Mouse (Mus musculus): ENCODE measurements around the gene Ulk2. TPM values are rescaled to one million over a fixed set of nuclear protein-coding genes. Genes with fewer than 3 reads are reported as not detected.

The Ulk2 gene
- total and polyA plus RNA-seq, 3 experiments = 7.9 to 10.5 (median 9.3) TPM

DNA sequence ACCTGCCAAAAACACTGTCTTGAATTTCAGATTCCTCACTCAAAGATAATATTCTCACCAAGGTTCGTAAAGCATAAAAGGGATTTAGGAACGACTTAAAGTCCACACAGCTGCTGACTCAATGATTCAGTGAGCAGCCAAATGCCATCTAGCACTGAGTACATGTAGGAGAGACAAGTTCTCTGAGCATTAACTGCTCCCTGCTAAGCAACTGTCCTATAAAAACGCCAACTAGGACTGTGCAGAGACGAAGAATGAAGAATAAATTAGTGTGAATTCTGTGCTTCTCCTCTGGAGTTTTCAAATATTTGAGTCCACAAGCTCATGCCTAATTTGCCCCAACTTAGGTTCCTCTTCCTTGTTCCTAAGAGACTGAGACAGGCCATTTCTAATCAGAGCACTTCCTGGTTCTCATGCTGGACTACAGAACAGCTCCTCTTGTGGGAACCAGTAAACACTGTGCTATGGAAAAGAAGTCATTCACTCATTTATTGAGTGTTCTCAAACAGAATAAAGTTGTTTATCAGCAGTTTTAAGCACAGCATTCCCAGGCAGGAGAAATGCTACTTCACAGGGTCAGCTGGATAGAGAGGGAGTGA, 80.2 kb downstream of the Ulk2 start:
- in situ Hi-C loops (cut with MboI; ENCODE audit: low pct_ligation_motif_present, low pct_unique_long_range_greater_than_20kb, low sequenced_read_pairs) = no loop called here

GRCm38 (mm10) chr11:61761584-61762407, 93.1 kb downstream of the Ulk2 start, which contains the start of gene Prpsap2:
TSS of gene Prpsap2 (minus strand) at chr11:61762088.
- TF ChIP-seq ZKSCAN1 (IDR thresholded peaks at IDR 0.05; ENCODE audit: borderline replicate concordance, low read depth, low read length) = no peak
- TF ChIP-seq NRF1 (IDR thresholded peaks at IDR 0.05; ENCODE audit: low read depth, low read length) = peak; percentile 48; the same call in 1 of the 2 replicates
- peak; percentile 95 for TF ChIP-seq TCF12 (IDR thresholded peaks at IDR 0.05; ENCODE audit: low read depth, low read length)
- peak; percentile 78; the same call in 1 of the 2 replicates for TF ChIP-seq POLR2AphosphoS2 (IDR thresholded peaks at IDR 0.05; ENCODE audit: low read depth, low read length)
- TF ChIP-seq RAD21 (IDR thresholded peaks at IDR 0.05; ENCODE audit: low read depth, low read length) = no peak
- TF ChIP-seq SIN3A (IDR thresholded peaks at IDR 0.05; ENCODE audit: low read length) = peak; percentile 19
- peak; percentile 91 for TF ChIP-seq ZNF384 (IDR thresholded peaks at IDR 0.05; ENCODE audit: low read depth, low read length)
- TF ChIP-seq USF2 (conservative IDR thresholded peaks at IDR 0.05; ENCODE audit: low read depth, low read length) = no peak
- peak; percentile 22; the same call in 1 of the 2 replicates for TF ChIP-seq HCFC1 (IDR thresholded peaks at IDR 0.05; ENCODE audit: low read depth, low read length)
- no peak for TF ChIP-seq MYC (IDR thresholded peaks at IDR 0.05; ENCODE audit: low read depth, low read length)
- TF ChIP-seq EP300 (IDR thresholded peaks at IDR 0.05; ENCODE audit: low read length) = no peak
- peak; percentile 59; the same call in 1 of the 2 replicates for TF ChIP-seq TBP (conservative IDR thresholded peaks at IDR 0.05; ENCODE audit: low read depth, low read length)
- TF ChIP-seq MAFK (IDR thresholded peaks at IDR 0.05; ENCODE audit: insufficient replicate concordance, low read length) = no peak
- peak; percentile 98 for TF ChIP-seq UBTF (IDR thresholded peaks at IDR 0.05; ENCODE audit: low read depth, low read length)
- TF ChIP-seq NELFE (IDR thresholded peaks at IDR 0.05; ENCODE audit: low read depth, low read length) = peak; percentile 91
- no peak for TF ChIP-seq ZC3H11A (IDR thresholded peaks at IDR 0.05; ENCODE audit: low read depth, low read length)
- TF ChIP-seq ELF1 (IDR thresholded peaks at IDR 0.05; ENCODE audit: low read depth, low read length) = peak; percentile 46
- peak; percentile 97 for TF ChIP-seq POLR2A (IDR thresholded peaks at IDR 0.05; ENCODE audit: low read depth, low read length)
- TF ChIP-seq E2F4 (IDR thresholded peaks at IDR 0.05; ENCODE audit: insufficient replicate concordance, low read depth, low read length) = no peak
- peak; percentile 77 for TF ChIP-seq ZMIZ1 (IDR thresholded peaks at IDR 0.05; ENCODE audit: low read depth, low read length)
- 0 out of 2 replicates have a peak, but pooled peaks have one; percentile 44 for TF ChIP-seq MEF2A (IDR thresholded peaks at IDR 0.05; ENCODE audit: borderline replicate concordance, low read depth, low read length)
- peak; percentile 51; the same call in 1 of the 2 replicates for TF ChIP-seq MAX (IDR thresholded peaks at IDR 0.05; ENCODE audit: low read length)
- Histone ChIP-seq H3K9ac (ENCODE audit: insufficient read depth, low read depth) (peak within 1 kb of the TSS; percentile 48), H3K4me2 (ENCODE audit: insufficient read depth, low read depth, poor library complexity, severe bottlenecking) (peak within 1 kb of the TSS; percentile 98), H3K9me3 (replicated peaks; ENCODE audit: low read length) (no peaks in the 10 kb centered on the region), H3K4me3 (replicated peaks in 1 of 3; ENCODE audit: low read depth in 2 of 3, low read length in 2 of 3, poor library complexity in 1 of 3) (peak within 1 kb of the TSS; percentile 58 to 98 (median 66)), H3K4me1 (ENCODE audit: control insufficient read depth in 1 of 2, insufficient read depth in 2 of 2) (peaks cover 6 to 40% of the 10 kb centered on the region in 2 experiments; a peak in 3 of 4 replicates), H3K27ac (ENCODE audit: insufficient read depth, low read depth) (no peak within 1 kb of the TSS; the same call in 1 of the 2 replicates), H3K36me3 (replicated peaks in 1 of 2; ENCODE audit: control insufficient read depth in 1 of 2, insufficient read depth in 1 of 2, low read length in 1 of 2) (peaks cover 6 to 29% of the 10 kb centered on the region in 2 experiments), H3K27me3 (replicated peaks) (no peaks in the 10 kb centered on the region), H3K79me2 (replicated peaks; ENCODE audit: control insufficient read depth, extremely low read depth, insufficient read depth, poor library complexity, severe bottlenecking) (peaks cover 10% of the 10 kb centered on the region; the same call in 1 of the 2 replicates)
- peak; percentile 100 for DNase-seq (ENCODE audit: extremely low read depth)
- in situ Hi-C loops (cut with MboI; ENCODE audit: low pct_ligation_motif_present, low pct_unique_long_range_greater_than_20kb, low sequenced_read_pairs) = no loop called here
- dilution Hi-C loops (cut with MboI; ENCODE audit: extremely low pct_ligation_motif_present, extremely low pct_unique_long_range_greater_than_20kb, low sequenced_read_pairs) = no loop called here

More for the DNA sequence above, 80.2 kb downstream of the Ulk2 start:
- Histone ChIP-seq H3K27me3 (replicated peaks) (no peaks in the 10 kb centered on the region), H3K79me2 (replicated peaks; ENCODE audit: control insufficient read depth, extremely low read depth, insufficient read depth, poor library complexity, severe bottlenecking) (no peaks in the 10 kb centered on the region), H3K9ac (ENCODE audit: insufficient read depth, low read depth) (no peak overlapping the region), H3K4me2 (ENCODE audit: insufficient read depth, low read depth, poor library complexity, severe bottlenecking) (no peak overlapping the region), H3K36me3 (replicated peaks in 1 of 2; ENCODE audit: control insufficient read depth in 1 of 2, insufficient read depth in 1 of 2, low read length in 1 of 2) (peaks cover 2 to 14% of the 10 kb centered on the region in 2 experiments), H3K27ac (ENCODE audit: insufficient read depth, low read depth) (no peak overlapping the region), H3K4me1 (ENCODE audit: control insufficient read depth in 1 of 2, insufficient read depth in 2 of 2) (peaks cover 0 to 10% of the 10 kb centered on the region in 2 experiments; a peak in 2 of 4 replicates), H3K9me3 (replicated peaks; ENCODE audit: low read length) (no peaks in the 10 kb centered on the region), H3K4me3 (replicated peaks in 1 of 3; ENCODE audit: low read depth in 2 of 3, low read length in 2 of 3, poor library complexity in 1 of 3) (no peak overlapping the region)
- peak; percentile 13 for DNase-seq (ENCODE audit: extremely low read depth)
- TF ChIP-seq ZKSCAN1 (IDR thresholded peaks at IDR 0.05; ENCODE audit: borderline replicate concordance, low read depth, low read length) (no peak), POLR2AphosphoS2 (IDR thresholded peaks at IDR 0.05; ENCODE audit: low read depth, low read length) (no peak), RCOR1 (conservative IDR thresholded peaks at IDR 0.05; ENCODE audit: low read depth, low read length) (no peak), ELF1 (IDR thresholded peaks at IDR 0.05; ENCODE audit: low read depth, low read length) (peak; percentile 66)
- dilution Hi-C loops (cut with MboI; ENCODE audit: extremely low pct_ligation_motif_present, extremely low pct_unique_long_range_greater_than_20kb, low sequenced_read_pairs) = no loop called here
